In genomic region chr5:45449831-45450716, GRCm38 (mm10) we compare ENCODE assay signal across 8 mouse cellular contexts. TPM values are rescaled to one million over a fixed set of nuclear protein-coding genes. Genes with fewer than 3 reads are reported as not detected.
DNase-seq lines count a peak whose midpoint lies in the region; ATAC-seq lines count a peak whose summit lies in the region.

Qdpr (minus strand) TSS chr5:45450236.

- peak within 1 kb of the TSS; percentile 82 for H3K4me2 ChIP-seq in hindbrain, embryonic 11.5 days (replicated peaks; ENCODE audit: low read depth, low read length)

- H3K27me3 ChIP-seq in hindbrain, embryonic 11.5 days (ENCODE audit: control insufficient read depth, insufficient read depth, low read length): no peaks in the 10 kb centered on the region

- peak within 1 kb of the TSS; percentile 69 for H3K9ac ChIP-seq in hindbrain, embryonic 11.5 days (ENCODE audit: low read depth, low read length)

- no peaks in the 10 kb centered on the region for H3K9me3 ChIP-seq in hindbrain, embryonic 11.5 days (ENCODE audit: control insufficient read depth, low read length)

- under 1% methylated on average over 67 of the region's 70 CpGs for whole genome bisulfite sequencing in hindbrain, embryonic 11.5 days

- peak; percentile 100 for DNase-seq in Muller cell, postnatal 12 days (ENCODE audit: inconsistent ontology term)
- peak; percentile 97 for DNase-seq in cerebellum, adult 9-11 months
- peak; percentile 94 to 96 for DNase-seq in frontal cortex, adult 2 months (ENCODE audit: extremely low spot score in 1 of 2, low spot score in 1 of 2)
- peak; percentile 98 for DNase-seq in hindbrain, embryonic 11.5 days (ENCODE audit: low spot score)
- DNase-seq in layer of hippocampus, postnatal 10 days (ENCODE audit: low spot score in 2 of 2): peak; percentile 87 to 90
- DNase-seq in lung, postnatal 10 days: peak; percentile 99
- DNase-seq in ovary, postnatal 36 days (ENCODE audit: low spot score): peak; percentile 94
- peak; percentile 95 for DNase-seq in thymus, postnatal 25 days

- H3K4me3 ChIP-seq in hindbrain, embryonic 11.5 days (ENCODE audit: low read depth, low read length): peak within 1 kb of the TSS; percentile 58

- H3K4me1 ChIP-seq in hindbrain, embryonic 11.5 days (replicated peaks; ENCODE audit: control insufficient read depth, insufficient read depth, low read length): peaks cover 5% of the 10 kb centered on the region; the same call in 1 of the 2 replicates

- peak within 1 kb of the TSS; percentile 54; the same call in 1 of the 2 replicates for H3K27ac ChIP-seq in hindbrain, embryonic 11.5 days (ENCODE audit: low read depth, low read length)

- H3K36me3 ChIP-seq in hindbrain, embryonic 11.5 days (ENCODE audit: control insufficient read depth, insufficient read depth, low read length): no peaks in the 10 kb centered on the region

- peak; percentile 100 for ATAC-seq in hindbrain, embryonic 11.5 days (ENCODE audit: low FRiP score)

RNA-seq across cellular contexts. Expression of gene Qdpr, which starts in this region (rescaled TPM):
- polyA plus RNA-seq in frontal cortex, adult 2 months (2012; rRNA removed): 208 TPM in 2 replicates
- polyA plus RNA-seq in hindbrain, embryonic 11.5 days (2014; fragmentation: Nextera tagmentation; extraction: Ambion mirVana): 108 and 109 TPM in 2 replicates
- total RNA-seq in layer of hippocampus, postnatal 10 days (2021): 10 to 100 TPM; 95.6 to 98.3 TPM

Comparison
In these comparisons a context has a peak if more than half of its experiments do, and no peak if none do; other contexts are left out.
1. Peak in every context shown above with its lines: DNase-seq, ATAC-seq, H3K4me3 ChIP-seq and H3K27ac ChIP-seq.